Mouse (Mus musculus) intestine, embryonic 14.5 days (tissue): Measurements from ENCODE around the gene Prrc2a. TPM values are rescaled to one million over a fixed set of nuclear protein-coding genes. Genes with fewer than 3 reads are reported as not detected.

Experiments
- ATAC-seq: fragments of 200-750 bp; cut with Nextera tagmentation; replicated peaks from 2 replicates; pipeline ENCODE4 v1.8.0; 2017; ENCODE audit warnings: low read depth, moderate number of reproducible peaks, moderate TSS enrichment, moderate library complexity; ENCODE audit not compliant: low FRiP score, low TSS enrichment
- DNase-seq: peaks from one replicate; pipeline ENCODE4 v3.0.0-alpha.2; 2018; ENCODE audit warnings: low spot score
- H3K27ac ChIP-seq: fragments of 300-500 bp; sonication (generic); 2 replicates; pipeline ENCODE4 v1.5.1; 2014; ENCODE audit warnings: low read depth, mild to moderate bottlenecking, control low read depth
- H3K27me3 ChIP-seq: fragments of 300-500 bp; sonication (generic); replicated peaks from 2 replicates; pipeline ENCODE4 v1.6.1; 2014; ENCODE audit warnings: low read length, control low read depth; ENCODE audit not compliant: control insufficient read depth, insufficient read depth
- H3K36me3 ChIP-seq: fragments of 300-500 bp; sonication (generic); 2 replicates; pipeline ENCODE4 v1.6.1; 2014; ENCODE audit warnings: low read length, control low read depth; ENCODE audit not compliant: control insufficient read depth, insufficient read depth
- H3K4me1 ChIP-seq: fragments of 300-500 bp; sonication (generic); replicated peaks from 2 replicates; pipeline ENCODE4 v1.6.1; 2014; ENCODE audit warnings: low read length, control low read depth, mixed read lengths; ENCODE audit not compliant: control insufficient read depth, insufficient read depth
- H3K4me2 ChIP-seq: fragments of 300-500 bp; sonication (generic); 2 replicates; pipeline ENCODE4 v1.6.1; 2014; ENCODE audit warnings: low read length
- H3K4me3 ChIP-seq: fragments of 300-500 bp; sonication (generic); 2 replicates; pipeline ENCODE4 v1.5.1; 2014; ENCODE audit warnings: low read depth, low read length, control low read depth, mixed read lengths
- H3K9ac ChIP-seq: fragments of 300-500 bp; sonication (generic); 2 replicates; pipeline ENCODE4 v1.6.1; 2014; ENCODE audit warnings: mild to moderate bottlenecking, low read length
- H3K9me3 ChIP-seq: fragments of 300-500 bp; sonication (generic); 2 replicates; pipeline ENCODE4 v1.6.1; 2016; ENCODE audit warnings: low read length, control low read depth; ENCODE audit not compliant: control insufficient read depth
- WGBS: fragments of 180-500 bp; shearing (Covaris S2); extraction: QIAGEN DNeasy Blood & Tissue Kit; methylation state at CpG from one replicate; pipeline ENCODE4 v1.1.7; 2014; 5-methylcytosine and 5-hydroxymethylcytosine counted together
- polyA plus RNA-seq: library from polyadenylated mRNA; unstranded; fragments of >200 nt; fragmentation: Nextera tagmentation; extraction: Ambion mirVana; gene quantifications from 2 replicates; pipeline ENCODE4 v1.2.1, GENCODE M21; 2014

Prrc2a gene
- polyA plus RNA-seq, 1 experiment from 2014 or later: 186 TPM

DNA sequence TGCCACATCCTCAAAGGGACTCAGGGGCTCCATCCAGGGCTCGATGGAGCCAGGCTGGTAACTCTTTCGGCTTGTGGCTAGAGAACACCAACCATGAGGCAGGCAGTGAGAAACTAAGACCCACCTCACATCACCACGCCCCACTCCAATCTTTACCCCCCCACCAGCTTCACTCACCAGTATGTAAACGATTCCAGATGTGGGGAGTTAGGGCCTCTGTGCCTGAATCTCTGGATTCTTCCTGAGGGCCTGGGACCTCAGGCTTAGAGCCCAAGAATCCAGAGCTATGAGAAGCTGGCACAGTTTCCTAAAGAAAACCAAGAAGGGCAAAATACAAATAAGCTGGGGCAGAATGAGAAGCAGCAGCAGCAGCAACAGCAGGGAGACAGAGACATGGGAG, 10.8 kb downstream of the Prrc2a start:
- no peak for ATAC-seq

DNA sequence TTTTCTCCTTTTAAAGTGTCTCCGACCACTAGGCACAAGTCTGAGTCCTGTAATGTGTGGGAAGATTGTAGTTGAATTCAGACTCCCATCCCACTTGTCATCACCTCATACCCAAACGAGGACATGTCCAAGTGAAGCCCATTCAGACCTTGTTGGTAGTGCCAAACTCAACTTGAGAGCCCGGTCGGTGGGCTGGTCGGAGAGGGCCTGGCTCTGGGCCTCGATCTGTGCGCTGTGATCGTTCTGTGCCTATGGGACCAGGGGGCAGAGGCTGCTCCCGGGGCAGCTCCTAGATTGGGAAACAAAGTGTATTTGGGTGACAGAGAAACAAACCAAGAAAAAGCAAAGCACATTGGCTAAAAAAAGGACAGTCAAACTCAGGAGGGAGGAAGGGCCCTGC, 11.6 kb downstream of the Prrc2a start:
- Histone ChIP-seq H3K4me3 (no peak overlapping the region), H3K27me3 (no peaks in the 10 kb centered on the region), H3K9me3 (no peaks in the 10 kb centered on the region), H3K4me1 (no peaks in the 10 kb centered on the region), H3K27ac (no peak overlapping the region), H3K4me2 (no peak overlapping the region), H3K36me3 (peaks cover 98% of the 10 kb centered on the region), H3K9ac (no peak overlapping the region)
- WGBS: 91% methylated on average over 9 of the region's 9 CpGs
- no peak for DNase-seq
- ATAC-seq: no peak

More for the DNA sequence above, 10.8 kb downstream of the Prrc2a start:
- 84% methylated on average over 4 of the region's 4 CpGs for WGBS
- H3K9ac ChIP-seq: no peak overlapping the region
- no peaks in the 10 kb centered on the region for H3K4me1 ChIP-seq
- no peak for DNase-seq
- H3K4me2 ChIP-seq: no peak overlapping the region
- no peak overlapping the region for H3K4me3 ChIP-seq
- no peak overlapping the region for H3K27ac ChIP-seq
- no peaks in the 10 kb centered on the region for H3K9me3 ChIP-seq
- H3K27me3 ChIP-seq: no peaks in the 10 kb centered on the region
- H3K36me3 ChIP-seq: peaks cover 99% of the 10 kb centered on the region

- ATAC-seq: no peak
- H3K27ac ChIP-seq: no peak overlapping the region
- WGBS: 90% methylated on average over 4 of the region's 4 CpGs
These were observed 12.6 kb downstream of the Prrc2a start for GRCm38 (mm10) chr17:35152121-35152520.

GRCm38 (mm10) chr17:35147922-35148639, 16.6 kb downstream of the Prrc2a start:
- no peak for DNase-seq
- Histone ChIP-seq H3K4me2 (no peak overlapping the region), H3K4me3 (no peak overlapping the region), H3K27me3 (no peaks in the 10 kb centered on the region), H3K9me3 (no peaks in the 10 kb centered on the region), H3K36me3 (peaks cover 96% of the 10 kb centered on the region), H3K9ac (no peak overlapping the region), H3K4me1 (no peaks in the 10 kb centered on the region), H3K27ac (0 out of 2 replicates have a peak overlapping the region, but pooled peaks have one; percentile 10)
- 71% methylated on average over 5 of the region's 5 CpGs for WGBS
- ATAC-seq: no peak

More at GRCm38 (mm10) chr17:35152121-35152520, 12.6 kb downstream of the Prrc2a start:
- Histone ChIP-seq H3K36me3 (peaks cover 96% of the 10 kb centered on the region), H3K27me3 (no peaks in the 10 kb centered on the region), H3K4me2 (no peak overlapping the region), H3K9ac (no peak overlapping the region), H3K4me3 (no peak overlapping the region), H3K4me1 (no peaks in the 10 kb centered on the region), H3K9me3 (no peaks in the 10 kb centered on the region)
- no peak for DNase-seq

- DNase-seq (no peak), ATAC-seq (0 out of 2 replicates have a peak, but pooled peaks have one; percentile 9)
- H3K4me2 ChIP-seq: no peak overlapping the region
- H3K4me1 ChIP-seq: no peaks in the 10 kb centered on the region
- no peak overlapping the region for H3K27ac ChIP-seq
- no peak overlapping the region for H3K9ac ChIP-seq
- no peaks in the 10 kb centered on the region for H3K9me3 ChIP-seq
- 61% methylated on average over 3 of the region's 3 CpGs for WGBS
- no peaks in the 10 kb centered on the region for H3K27me3 ChIP-seq
- no peak overlapping the region for H3K4me3 ChIP-seq
- peaks cover 96% of the 10 kb centered on the region for H3K36me3 ChIP-seq
These were observed 17.3 kb downstream of the Prrc2a start for GRCm38 (mm10) chr17:35147348-35147747.

- Histone ChIP-seq H3K4me1 (no peaks in the 10 kb centered on the region), H3K4me3 (no peak overlapping the region), H3K4me2 (no peak overlapping the region), H3K9me3 (no peaks in the 10 kb centered on the region), H3K27ac (no peak overlapping the region), H3K9ac (no peak overlapping the region), H3K36me3 (peaks cover 96% of the 10 kb centered on the region), H3K27me3 (no peaks in the 10 kb centered on the region)
- DNase-seq (no peak), ATAC-seq (no peak)
- WGBS: 92% methylated on average over 5 of the region's 5 CpGs
These were observed 18.6 kb downstream of the Prrc2a start for GRCm38 (mm10) chr17:35146139-35146538.

DNA sequence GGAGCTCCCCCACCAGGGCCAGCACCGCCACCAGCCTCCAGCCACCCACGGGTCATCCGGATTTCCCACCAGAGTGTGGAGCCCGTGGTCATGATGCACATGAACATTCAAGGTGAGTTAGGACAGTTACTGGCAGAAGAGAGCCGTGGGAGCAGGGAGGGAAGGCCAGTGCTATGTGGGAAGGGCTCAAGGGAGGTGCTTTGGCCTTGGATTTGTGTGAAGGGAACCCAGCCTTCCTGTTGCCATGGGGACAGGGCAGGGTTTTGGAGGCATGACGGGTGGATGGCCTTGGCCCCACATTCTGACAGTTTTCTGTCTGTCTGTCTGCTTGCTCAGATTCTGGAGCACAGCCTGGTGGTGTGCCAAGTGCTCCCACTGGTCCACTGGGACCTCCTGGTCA, 22.7 kb downstream of the Prrc2a start:
- 91% methylated on average over 6 of the region's 6 CpGs for WGBS

GRCm38 (mm10) chr17:35140490-35140996, 24.2 kb downstream of the Prrc2a start:
- no peak for ATAC-seq
- Histone ChIP-seq H3K27ac (no peak overlapping the region), H3K36me3 (peaks cover 75% of the 10 kb centered on the region), H3K4me3 (no peak overlapping the region), H3K9ac (no peak overlapping the region), H3K4me1 (peaks cover 13% of the 10 kb centered on the region), H3K4me2 (no peak overlapping the region), H3K27me3 (no peaks in the 10 kb centered on the region), H3K9me3 (no peaks in the 10 kb centered on the region)
- 74% methylated on average over 16 of the region's 16 CpGs for WGBS
- no peak for DNase-seq

More for the DNA sequence above, 22.7 kb downstream of the Prrc2a start:
- Histone ChIP-seq H3K4me2 (no peak overlapping the region), H3K4me3 (no peak overlapping the region), H3K27ac (no peak overlapping the region), H3K4me1 (peaks cover 5% of the 10 kb centered on the region), H3K9me3 (no peaks in the 10 kb centered on the region), H3K27me3 (no peaks in the 10 kb centered on the region), H3K36me3 (peaks cover 90% of the 10 kb centered on the region), H3K9ac (no peak overlapping the region)
- DNase-seq (no peak), ATAC-seq (no peak)

DNA sequence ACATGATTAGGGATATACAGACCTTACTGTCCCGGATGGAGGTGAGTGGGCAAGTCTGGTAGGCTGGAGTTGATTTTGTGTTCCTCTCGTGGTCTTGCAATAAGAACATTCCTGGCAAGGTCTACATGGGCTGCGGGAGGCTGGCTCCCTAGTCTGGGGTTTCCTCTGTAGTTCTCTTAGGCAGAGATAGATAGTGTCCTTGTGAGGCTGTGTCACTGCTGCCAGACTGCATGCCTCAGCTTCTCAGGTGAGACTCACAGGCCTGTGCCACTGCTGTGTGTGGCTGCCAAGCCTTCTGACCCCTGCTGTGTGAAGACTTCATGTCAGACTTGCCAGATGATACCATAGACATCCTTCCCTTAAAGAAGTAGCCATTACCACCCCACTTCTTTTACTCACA, 25.4 kb downstream of the Prrc2a start:
- H3K27ac ChIP-seq: no peak overlapping the region
- peaks cover 63% of the 10 kb centered on the region for H3K36me3 ChIP-seq
- 89% methylated on average over 3 of the region's 3 CpGs for WGBS
- DNase-seq (no peak), ATAC-seq (no peak)
- no peaks in the 10 kb centered on the region for H3K27me3 ChIP-seq
- no peaks in the 10 kb centered on the region for H3K9me3 ChIP-seq
- no peak overlapping the region for H3K4me3 ChIP-seq
- no peak overlapping the region for H3K4me2 ChIP-seq
- H3K9ac ChIP-seq: no peak overlapping the region
- H3K4me1 ChIP-seq: peaks cover 13% of the 10 kb centered on the region
